Mouse (Mus musculus) ES-Bruce4 (cell line): ENCODE data around the gene Dnah6.

Experiments
- CTCF ChIP-seq: IDR thresholded peaks from one replicate; pipeline ENCODE4 v1.8.1; 2011; ENCODE audit warnings: low read depth, low read length
- EP300 ChIP-seq: IDR thresholded peaks from 2 replicates; pipeline ENCODE4 v1.6.1; 2011; ENCODE audit warnings: low read depth, low read length; ENCODE audit not compliant: insufficient read depth
- POLR2A ChIP-seq: IDR thresholded peaks from one replicate; pipeline ENCODE4 v1.8.1; 2011; ENCODE audit warnings: low read length; ENCODE audit not compliant: insufficient read depth

- TF ChIP-seq POLR2A (no peak), CTCF (no peak), EP300 (no peak)
Measured at GRCm38 (mm10) chr6:73228408-73228807, 7.0 kb upstream of the Dnah6 start.
